Mouse (Mus musculus): ENCODE data around the gene Fam71a. TPM values are rescaled to one million over a fixed set of nuclear protein-coding genes. Genes with fewer than 3 reads are reported as not detected.
A peak's percentile ranks its signal among the peaks of the same experiment; 100 is the strongest.
"Not testable (repeated sequence)": the region's sequence is repeated elsewhere in the genome, so short reads cannot be mapped to it uniquely, and the experiment has no call there.

Gene Fam71a
- polyA plus RNA-seq, 1 experiment from 2014 or later = not detected

DNA sequence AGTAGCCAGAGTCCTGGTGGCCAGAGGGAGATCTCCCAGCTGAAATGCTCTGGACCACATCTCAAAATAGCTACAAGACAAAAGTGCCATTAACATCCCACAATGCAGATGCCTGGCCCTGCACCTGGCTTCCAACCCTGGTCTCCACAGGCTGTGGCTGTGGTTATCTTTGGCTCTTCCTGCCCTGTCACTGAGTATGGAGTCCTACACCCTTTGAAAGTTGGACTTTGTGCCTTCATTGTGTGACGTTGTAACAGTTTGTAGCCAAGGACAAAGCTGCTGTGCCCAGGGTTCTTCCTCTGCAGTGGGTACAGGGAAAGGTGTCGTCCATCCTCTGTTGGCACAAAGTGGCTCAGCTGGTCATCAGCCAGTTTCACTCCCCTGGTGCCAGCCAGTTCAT lies 5.8 kb upstream of the Fam71a start:
- H3K27ac ChIP-seq (ENCODE audit: low read depth, low read length) = no peak overlapping the region
- no peak overlapping the region for H3K4me3 ChIP-seq (ENCODE audit: low read depth, low read length)
- no peaks in the 10 kb centered on the region for H3K36me3 ChIP-seq (ENCODE audit: control insufficient read depth, insufficient read depth, low read length)
- H3K27me3 ChIP-seq (ENCODE audit: control insufficient read depth, insufficient read depth, low read length) = no peaks in the 10 kb centered on the region
- no peaks in the 10 kb centered on the region for H3K4me1 ChIP-seq (replicated peaks; ENCODE audit: control insufficient read depth, insufficient read depth, low read length)
- DNase-seq (ENCODE audit: low spot score) = no peak
- no peak for ATAC-seq (ENCODE audit: low FRiP score)
- H3K9me3 ChIP-seq (ENCODE audit: control insufficient read depth, low read length) = no peaks in the 10 kb centered on the region
- 87% methylated on average over 2 of the region's 2 CpGs for WGBS
- no peak overlapping the region for H3K4me2 ChIP-seq (replicated peaks; ENCODE audit: low read depth, low read length)
- H3K9ac ChIP-seq (ENCODE audit: low read depth, low read length) = no peak overlapping the region

DNA sequence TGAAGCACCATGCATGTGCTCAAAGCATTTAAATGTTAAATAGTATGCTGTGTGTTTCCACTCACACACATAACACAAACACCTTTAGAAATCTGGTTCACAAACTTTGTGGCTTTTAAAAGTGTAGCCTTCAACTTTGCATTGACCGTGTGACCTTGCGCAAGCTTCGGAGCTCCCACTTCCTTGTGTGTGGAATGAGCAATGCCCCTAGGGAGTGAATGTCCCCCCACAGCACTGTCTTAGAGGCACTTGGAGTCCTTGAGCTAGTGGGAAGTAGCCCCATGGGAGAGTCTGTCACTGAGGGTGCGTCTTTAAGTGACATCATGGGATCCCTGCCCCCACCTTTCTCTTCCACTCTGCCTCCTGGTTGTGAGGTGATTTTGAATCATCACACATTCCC lies 1.6 kb upstream of the Fam71a start:
- Histone ChIP-seq H3K27ac (ENCODE audit: low read depth, low read length) (no peak overlapping the region), H3K9me3 (ENCODE audit: control insufficient read depth, low read length) (no peaks in the 10 kb centered on the region), H3K4me3 (ENCODE audit: low read depth, low read length) (no peak overlapping the region), H3K27me3 (ENCODE audit: control insufficient read depth, insufficient read depth, low read length) (no peaks in the 10 kb centered on the region), H3K36me3 (ENCODE audit: control insufficient read depth, insufficient read depth, low read length) (no peaks in the 10 kb centered on the region), H3K9ac (ENCODE audit: low read depth, low read length) (no peak overlapping the region), H3K4me2 (replicated peaks; ENCODE audit: low read depth, low read length) (no peak overlapping the region), H3K4me1 (replicated peaks; ENCODE audit: control insufficient read depth, insufficient read depth, low read length) (no peaks in the 10 kb centered on the region)
- 77% methylated on average over 4 of the region's 4 CpGs for WGBS
- no peak for ATAC-seq (ENCODE audit: low FRiP score)
- DNase-seq (ENCODE audit: low spot score) = no peak

DNA sequence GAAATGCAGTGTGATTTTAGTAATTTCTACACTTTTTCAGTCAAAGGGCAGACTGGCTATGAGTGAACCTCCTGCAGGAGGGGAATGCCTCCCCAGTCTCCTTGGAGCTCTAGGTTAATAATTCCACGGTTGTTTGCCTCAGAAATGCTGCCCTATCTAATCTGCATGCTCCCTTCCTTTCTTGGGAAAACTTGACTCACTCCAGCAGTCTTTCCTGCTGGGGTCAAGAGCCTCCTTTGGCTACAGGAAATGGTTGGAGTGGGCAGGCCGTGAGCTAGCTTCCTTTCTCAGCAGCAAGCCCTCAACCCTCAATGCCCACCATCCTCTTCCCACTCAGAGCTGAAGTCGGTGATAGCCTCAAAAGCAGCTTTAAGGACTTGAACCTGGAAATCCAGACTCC lies 10.3 kb downstream of the Fam71a start:
- no peaks in the 10 kb centered on the region for H3K9me3 ChIP-seq (ENCODE audit: control insufficient read depth, low read length)
- ATAC-seq (ENCODE audit: low FRiP score) (no peak), DNase-seq (ENCODE audit: low spot score) (no peak)
- H3K4me1 ChIP-seq (replicated peaks; ENCODE audit: control insufficient read depth, insufficient read depth, low read length) = no peaks in the 10 kb centered on the region
- H3K27me3 ChIP-seq (ENCODE audit: control insufficient read depth, insufficient read depth, low read length) = no peaks in the 10 kb centered on the region
- H3K4me2 ChIP-seq (replicated peaks; ENCODE audit: low read depth, low read length) = no peak overlapping the region
- H3K4me3 ChIP-seq (ENCODE audit: low read depth, low read length) = no peak overlapping the region
- H3K36me3 ChIP-seq (ENCODE audit: control insufficient read depth, insufficient read depth, low read length) = no peaks in the 10 kb centered on the region
- H3K27ac ChIP-seq (ENCODE audit: low read depth, low read length) = no peak overlapping the region
- no peak overlapping the region for H3K9ac ChIP-seq (ENCODE audit: low read depth, low read length)
- WGBS = 54% methylated on average over 3 of the region's 3 CpGs

DNA sequence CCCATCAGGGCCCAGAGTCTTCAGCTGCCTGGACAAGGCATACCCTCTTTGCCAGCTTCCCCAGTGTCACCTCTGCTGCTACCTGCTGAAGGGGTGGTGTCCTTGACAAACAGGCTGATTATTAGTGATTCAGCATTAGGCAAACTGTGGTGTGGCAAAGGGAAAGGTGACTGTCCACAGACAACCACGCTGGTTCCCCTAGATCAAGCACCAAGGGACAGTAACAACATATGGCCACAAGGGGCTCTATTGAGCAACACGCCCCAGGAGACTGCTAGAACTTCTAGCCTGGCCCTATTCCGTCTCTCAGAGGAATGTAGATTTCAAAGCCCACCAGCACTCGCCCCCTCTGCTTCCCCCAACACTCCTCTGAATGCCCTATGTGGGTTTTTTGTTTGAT lies 11.6 kb downstream of the Fam71a start:
- WGBS = 20% methylated on average over 4 of the region's 4 CpGs
- H3K9me3 ChIP-seq (ENCODE audit: control insufficient read depth, low read length) = no peaks in the 10 kb centered on the region
- no peak overlapping the region for H3K9ac ChIP-seq (ENCODE audit: low read depth, low read length)
- no peaks in the 10 kb centered on the region for H3K4me1 ChIP-seq (replicated peaks; ENCODE audit: control insufficient read depth, insufficient read depth, low read length)
- no peak overlapping the region for H3K4me3 ChIP-seq (ENCODE audit: low read depth, low read length)
- DNase-seq (ENCODE audit: low spot score) (peak; percentile 64), ATAC-seq (ENCODE audit: low FRiP score) (no peak)
- H3K27me3 ChIP-seq (ENCODE audit: control insufficient read depth, insufficient read depth, low read length) = no peaks in the 10 kb centered on the region
- no peak overlapping the region for H3K27ac ChIP-seq (ENCODE audit: low read depth, low read length)
- no peaks in the 10 kb centered on the region for H3K36me3 ChIP-seq (ENCODE audit: control insufficient read depth, insufficient read depth, low read length)
- H3K4me2 ChIP-seq (replicated peaks; ENCODE audit: low read depth, low read length) = no peak overlapping the region

DNA sequence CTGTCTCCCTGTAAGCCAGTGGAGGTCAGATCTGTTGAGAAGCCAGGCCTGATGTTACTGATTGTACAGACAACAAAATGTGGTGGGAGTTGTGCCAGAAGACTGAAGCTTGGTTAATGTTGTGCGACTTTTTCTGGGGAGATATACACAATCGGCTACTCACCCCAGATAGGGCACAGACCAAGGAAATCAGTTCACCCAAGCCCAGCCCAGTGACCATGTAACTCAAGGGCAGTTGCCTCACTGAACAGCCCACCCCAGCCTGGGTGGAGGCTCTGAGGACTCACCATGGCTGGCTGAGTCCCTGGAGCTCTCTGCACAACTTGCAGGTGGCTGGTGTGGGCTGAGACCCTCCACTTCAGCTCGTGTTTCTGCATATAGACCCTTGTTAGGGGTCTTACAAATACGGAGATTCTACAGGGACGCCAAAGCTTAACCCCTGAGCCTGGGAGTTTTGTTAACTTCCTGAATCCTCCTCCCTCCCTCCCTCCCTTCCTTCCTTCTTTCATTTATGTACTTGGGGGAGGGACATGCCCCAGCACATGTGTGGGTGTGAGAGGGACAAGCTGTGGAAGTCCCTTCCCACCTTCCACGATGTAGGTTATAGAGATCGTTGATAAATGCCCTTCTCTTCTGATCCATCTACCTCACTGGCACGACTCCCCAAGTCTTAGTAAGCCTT lies 13.6 kb downstream of the Fam71a start:
- 81% methylated on average over 8 of the region's 8 CpGs for WGBS
- no peaks in the 10 kb centered on the region for H3K27me3 ChIP-seq (ENCODE audit: control insufficient read depth, insufficient read depth, low read length)
- H3K9ac ChIP-seq (ENCODE audit: low read depth, low read length) = no peak overlapping the region
- ATAC-seq (ENCODE audit: low FRiP score) (no peak), DNase-seq (ENCODE audit: low spot score) (no peak)
- no peak overlapping the region for H3K27ac ChIP-seq (ENCODE audit: low read depth, low read length)
- no peak overlapping the region for H3K4me3 ChIP-seq (ENCODE audit: low read depth, low read length)
- no peaks in the 10 kb centered on the region for H3K4me1 ChIP-seq (replicated peaks; ENCODE audit: control insufficient read depth, insufficient read depth, low read length)
- no peaks in the 10 kb centered on the region for H3K36me3 ChIP-seq (ENCODE audit: control insufficient read depth, insufficient read depth, low read length)
- no peaks in the 10 kb centered on the region for H3K9me3 ChIP-seq (ENCODE audit: control insufficient read depth, low read length)
- H3K4me2 ChIP-seq (replicated peaks; ENCODE audit: low read depth, low read length) = no peak overlapping the region

DNA sequence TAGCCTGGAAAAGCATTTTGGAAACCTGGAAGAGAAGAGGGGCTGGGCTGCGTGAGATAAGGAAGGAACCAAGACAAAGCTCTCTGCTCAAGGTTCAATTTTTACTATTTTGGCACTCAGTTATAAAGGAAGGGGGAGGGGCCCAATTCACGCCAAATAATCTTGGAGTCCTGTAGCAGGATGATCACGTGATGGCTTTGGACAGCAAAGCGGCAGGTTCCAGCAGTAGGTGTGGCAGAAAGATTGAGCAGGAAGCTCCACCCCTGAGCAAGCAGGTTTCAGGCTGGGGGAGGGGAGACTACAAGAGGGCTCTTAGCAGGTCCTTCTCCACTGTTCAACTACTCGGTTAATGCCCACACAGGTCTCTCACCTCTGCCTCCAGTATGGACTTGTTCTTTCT lies 15.1 kb downstream of the Fam71a start:
- not testable (repeated sequence) for H3K4me2 ChIP-seq (replicated peaks; ENCODE audit: low read depth, low read length); H3K9ac ChIP-seq (ENCODE audit: low read depth, low read length); H3K27ac ChIP-seq (ENCODE audit: low read depth, low read length); DNase-seq (ENCODE audit: low spot score); H3K9me3 ChIP-seq (ENCODE audit: control insufficient read depth, low read length); H3K27me3 ChIP-seq (ENCODE audit: control insufficient read depth, insufficient read depth, low read length); H3K4me3 ChIP-seq (ENCODE audit: low read depth, low read length); H3K36me3 ChIP-seq (ENCODE audit: control insufficient read depth, insufficient read depth, low read length); ATAC-seq (ENCODE audit: low FRiP score); H3K4me1 ChIP-seq (replicated peaks; ENCODE audit: control insufficient read depth, insufficient read depth, low read length)
- WGBS = 88% methylated on average over 5 of the region's 5 CpGs

DNA sequence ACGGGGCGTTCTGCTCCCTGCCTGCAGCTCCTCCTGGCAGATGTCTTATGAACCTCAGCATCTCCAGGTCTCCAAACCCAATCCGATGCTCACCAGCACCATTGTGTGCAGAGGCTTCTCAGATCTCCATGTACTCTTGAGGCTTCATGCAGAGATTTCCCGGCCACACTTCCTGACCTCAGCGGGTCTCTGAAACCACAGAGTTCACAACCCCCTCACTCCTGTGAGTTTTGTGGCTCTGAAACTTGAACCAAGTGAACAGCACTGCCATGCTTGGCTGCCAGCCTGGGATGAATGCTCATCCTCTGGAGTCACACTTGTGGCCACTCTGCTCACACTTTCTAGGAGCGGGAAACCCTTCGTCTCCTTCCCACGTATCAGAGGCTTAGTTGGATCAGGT lies 23.6 kb downstream of the Fam71a start:
- H3K4me3 ChIP-seq (ENCODE audit: low read depth, low read length) = no peak overlapping the region
- WGBS = 84% methylated on average over 8 of the region's 8 CpGs

DNA sequence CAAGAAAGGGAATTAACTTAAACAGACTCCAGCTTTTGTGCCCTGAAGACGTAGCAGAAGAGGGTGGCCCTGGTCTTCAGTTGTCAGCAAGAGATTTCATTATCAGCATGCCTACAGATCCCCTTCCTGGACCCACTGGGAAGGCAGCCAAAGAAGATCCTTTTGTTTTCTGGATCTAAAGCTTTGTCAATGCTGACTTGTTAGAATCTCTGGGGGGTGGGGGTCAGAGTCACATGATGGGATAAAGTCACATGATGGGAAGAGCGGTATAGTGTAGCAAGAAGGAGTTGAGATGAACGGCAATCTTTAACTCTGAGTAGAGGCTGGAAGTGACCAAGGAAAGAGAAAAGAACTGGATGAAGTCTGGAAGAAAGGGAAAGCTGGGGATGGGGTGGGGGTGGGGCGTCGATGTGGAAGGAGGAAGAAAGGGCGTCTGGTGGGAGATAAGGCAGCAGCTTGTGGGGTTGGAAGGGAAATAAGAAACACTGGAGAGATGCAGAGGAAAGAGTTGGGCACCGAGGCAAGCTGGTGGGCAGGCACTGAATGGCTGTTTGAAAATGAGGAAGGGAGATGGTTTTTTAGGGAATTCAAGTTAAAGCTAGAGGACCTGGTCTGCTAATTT lies 25.6 kb downstream of the Fam71a start:
- no peaks in the 10 kb centered on the region for H3K4me1 ChIP-seq (replicated peaks; ENCODE audit: control insufficient read depth, insufficient read depth, low read length)
- no peak for ATAC-seq (ENCODE audit: low FRiP score)
- WGBS = 71% methylated on average over 7 of the region's 7 CpGs

More for the DNA sequence above, 23.6 kb downstream of the Fam71a start:
- ATAC-seq (ENCODE audit: low FRiP score) = no peak
- no peaks in the 10 kb centered on the region for H3K36me3 ChIP-seq (ENCODE audit: control insufficient read depth, insufficient read depth, low read length)
- no peaks in the 10 kb centered on the region for H3K9me3 ChIP-seq (ENCODE audit: control insufficient read depth, low read length)
- no peaks in the 10 kb centered on the region for H3K4me1 ChIP-seq (replicated peaks; ENCODE audit: control insufficient read depth, insufficient read depth, low read length)
- no peak overlapping the region for H3K27ac ChIP-seq (ENCODE audit: low read depth, low read length)
- H3K27me3 ChIP-seq (ENCODE audit: control insufficient read depth, insufficient read depth, low read length) = no peaks in the 10 kb centered on the region
- DNase-seq (ENCODE audit: low spot score) = no peak
- H3K9ac ChIP-seq (ENCODE audit: low read depth, low read length) = no peak overlapping the region
- no peak overlapping the region for H3K4me2 ChIP-seq (replicated peaks; ENCODE audit: low read depth, low read length)

DNA sequence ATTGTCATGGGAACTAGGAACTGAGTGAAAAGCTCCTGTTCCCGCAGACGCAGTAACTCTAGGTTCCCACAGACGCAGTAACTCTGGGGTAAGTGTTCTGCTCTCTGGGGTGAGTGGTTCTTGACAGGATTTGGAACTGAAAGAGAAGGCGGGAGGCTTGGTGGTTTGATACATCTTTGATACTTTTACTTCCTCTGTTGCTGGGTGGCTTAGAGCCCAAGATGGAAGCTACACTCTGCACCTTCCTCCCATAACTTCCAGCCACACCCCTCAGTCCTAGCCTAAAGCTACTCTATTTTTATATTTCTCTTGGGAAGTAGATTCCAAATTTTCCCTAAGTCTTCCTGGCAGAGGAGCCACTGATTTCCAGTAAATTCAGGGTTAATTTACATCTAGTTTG lies 26.2 kb downstream of the Fam71a start:
- no peak for DNase-seq (ENCODE audit: low spot score)
- Histone ChIP-seq H3K4me2 (replicated peaks; ENCODE audit: low read depth, low read length) (no peak overlapping the region), H3K27me3 (ENCODE audit: control insufficient read depth, insufficient read depth, low read length) (no peaks in the 10 kb centered on the region), H3K4me3 (ENCODE audit: low read depth, low read length) (no peak overlapping the region), H3K27ac (ENCODE audit: low read depth, low read length) (no peak overlapping the region), H3K4me1 (replicated peaks; ENCODE audit: control insufficient read depth, insufficient read depth, low read length) (no peaks in the 10 kb centered on the region), H3K9ac (ENCODE audit: low read depth, low read length) (no peak overlapping the region), H3K36me3 (ENCODE audit: control insufficient read depth, insufficient read depth, low read length) (no peaks in the 10 kb centered on the region), H3K9me3 (ENCODE audit: control insufficient read depth, low read length) (no peaks in the 10 kb centered on the region)
- no peak for ATAC-seq (ENCODE audit: low FRiP score)
- 96% methylated on average over 4 of the region's 4 CpGs for WGBS

More for the DNA sequence above, 25.6 kb downstream of the Fam71a start:
- Histone ChIP-seq H3K36me3 (ENCODE audit: control insufficient read depth, insufficient read depth, low read length) (no peaks in the 10 kb centered on the region), H3K9ac (ENCODE audit: low read depth, low read length) (no peak overlapping the region), H3K27ac (ENCODE audit: low read depth, low read length) (no peak overlapping the region), H3K9me3 (ENCODE audit: control insufficient read depth, low read length) (no peaks in the 10 kb centered on the region), H3K27me3 (ENCODE audit: control insufficient read depth, insufficient read depth, low read length) (no peaks in the 10 kb centered on the region), H3K4me2 (replicated peaks; ENCODE audit: low read depth, low read length) (no peak overlapping the region), H3K4me3 (ENCODE audit: low read depth, low read length) (no peak overlapping the region)
- no peak for DNase-seq (ENCODE audit: low spot score)
